Mouse (Mus musculus) limb, embryonic 12.5 days (tissue): ENCODE results near the gene Rbms3. TPM values are rescaled to one million over a fixed set of nuclear protein-coding genes. Genes with fewer than 3 reads are reported as not detected.

Source experiments
- ATAC-seq: fragments of 200-750 bp; cut with Nextera tagmentation; 2 replicates; pipeline ENCODE4 v1.8.0; 2017; ENCODE audit warnings: low read depth, moderate TSS enrichment; ENCODE audit not compliant: insufficient number of reproducible peaks, insufficient read depth, low FRiP score, low TSS enrichment
- H3K27ac ChIP-seq: fragments of 300-500 bp; sonication (generic); 2 replicates; pipeline ENCODE4 v1.5.1; 2016; ENCODE audit warnings: mild to moderate bottlenecking, moderate library complexity
- H3K27me3 ChIP-seq: fragments of 300-500 bp; sonication (generic); 2 replicates; pipeline ENCODE4 v1.6.1; 2016; ENCODE audit warnings: mild to moderate bottlenecking, moderate library complexity
- H3K36me3 ChIP-seq: fragments of 300-500 bp; sonication (generic); 2 replicates; pipeline ENCODE4 v1.6.1; 2016; ENCODE audit warnings: mild to moderate bottlenecking, moderate library complexity
- H3K4me1 ChIP-seq: fragments of 300-500 bp; sonication (generic); replicated peaks from 2 replicates; pipeline ENCODE4 v1.6.1; 2016
- H3K4me2 ChIP-seq: fragments of 300-500 bp; sonication (generic); 2 replicates; pipeline ENCODE4 v1.6.1; 2016; ENCODE audit warnings: mild to moderate bottlenecking, moderate library complexity
- H3K4me3 ChIP-seq: fragments of 300-500 bp; sonication (generic); replicated peaks from 2 replicates; pipeline ENCODE4 v1.5.1; 2016; ENCODE audit warnings: mild to moderate bottlenecking
- H3K9ac ChIP-seq: fragments of 300-500 bp; sonication (generic); replicated peaks from 2 replicates; pipeline ENCODE4 v1.6.1; 2016; ENCODE audit warnings: mild to moderate bottlenecking, moderate library complexity
- H3K9me3 ChIP-seq: fragments of 300-500 bp; sonication (generic); 2 replicates; pipeline ENCODE4 v1.6.1; 2016; ENCODE audit warnings: mild to moderate bottlenecking, moderate library complexity
- WGBS: fragments of 180-500 bp; shearing (Covaris S2); methylation state at CpG from one replicate; pipeline ENCODE4 v1.1.7; 2016; 5-methylcytosine and 5-hydroxymethylcytosine counted together
- polyA plus RNA-seq: library from polyadenylated mRNA; unstranded; fragments of >200 nt; fragmentation: Nextera tagmentation; extraction: Ambion mirVana; gene quantifications from 2 replicates; pipeline ENCODE4 v1.2.1, GENCODE M21; 2016

Rbms3 gene
- polyA plus RNA-seq, 1 experiment from 2014 or later: 74.3 TPM

DNA sequence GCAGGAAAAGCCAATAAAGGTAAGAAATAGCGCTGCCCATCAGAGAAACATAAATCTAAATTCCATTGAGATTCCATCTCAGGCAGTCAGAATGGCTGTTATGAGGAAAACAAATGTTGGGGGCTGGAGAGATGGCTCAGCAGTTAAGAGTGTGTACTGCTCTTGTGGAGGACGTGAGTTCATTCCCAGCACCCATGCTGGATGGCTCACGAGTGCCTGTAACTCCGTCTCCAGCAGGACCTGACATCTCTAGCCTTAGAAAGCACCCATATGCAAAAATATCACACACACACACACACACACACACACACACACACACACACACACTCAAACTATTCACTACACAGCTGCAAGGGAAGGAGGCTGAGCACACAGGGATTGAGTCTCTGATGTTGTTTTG, 1083.6 kb downstream of the Rbms3 start:
- Histone ChIP-seq H3K27ac (no peak overlapping the region), H3K9ac (no peak overlapping the region), H3K36me3 (no peaks in the 10 kb centered on the region), H3K9me3 (no peaks in the 10 kb centered on the region), H3K4me2 (no peak overlapping the region), H3K4me1 (0 out of 2 replicates have a peak, but pooled peaks cover 9% of the 10 kb centered on the region), H3K4me3 (no peak overlapping the region), H3K27me3 (no peaks in the 10 kb centered on the region)
- 74% methylated on average over 4 of the region's 4 CpGs for whole genome bisulfite sequencing
- ATAC-seq: no peak

DNA sequence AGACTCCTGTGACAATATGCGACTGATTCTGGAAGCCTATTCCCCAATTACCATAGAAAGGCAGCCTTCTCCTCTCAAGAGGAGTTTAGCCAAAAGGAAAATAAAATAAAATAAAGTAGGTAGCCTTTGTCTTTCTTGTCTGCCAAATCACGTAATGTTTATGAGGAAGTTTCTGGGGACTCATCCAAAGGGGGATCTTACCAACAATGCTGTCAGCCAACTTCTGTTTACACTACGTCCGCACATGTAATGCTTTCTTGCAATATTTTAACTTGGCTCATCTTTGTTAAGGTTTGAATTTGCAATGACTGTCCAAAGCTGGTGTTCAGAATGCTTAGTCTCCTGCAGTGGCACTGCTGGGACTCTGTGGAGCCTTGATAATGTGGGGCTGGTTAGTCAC, 1086.9 kb downstream of the Rbms3 start:
- Histone ChIP-seq H3K9me3 (no peaks in the 10 kb centered on the region), H3K27me3 (no peaks in the 10 kb centered on the region), H3K27ac (no peak overlapping the region), H3K36me3 (no peaks in the 10 kb centered on the region), H3K4me2 (no peak overlapping the region), H3K4me1 (0 out of 2 replicates have a peak, but pooled peaks cover 5% of the 10 kb centered on the region), H3K9ac (no peak overlapping the region), H3K4me3 (no peak overlapping the region)
- 84% methylated on average over 4 of the region's 4 CpGs for WGBS
- no peak for ATAC-seq

DNA sequence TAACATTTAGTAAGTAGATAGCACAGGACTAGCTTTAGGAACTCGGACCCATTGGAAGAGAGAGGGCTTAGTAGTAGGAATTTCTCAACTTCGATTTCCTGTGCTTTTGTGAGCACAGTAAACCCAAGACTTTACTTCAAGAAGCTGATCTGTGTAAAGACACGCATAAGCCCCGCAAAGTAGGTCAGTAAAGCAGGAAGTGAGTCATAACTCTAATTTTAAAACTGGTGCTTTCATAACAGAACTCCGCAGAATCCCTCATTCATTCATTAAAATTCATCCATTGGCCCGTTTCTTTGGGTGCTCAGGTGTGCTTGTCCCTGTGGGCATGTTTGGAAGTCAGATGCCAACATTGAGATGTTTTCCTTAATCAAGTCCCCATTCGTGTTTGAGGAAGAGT, 1087.7 kb downstream of the Rbms3 start:
- Histone ChIP-seq H3K27ac (no peak overlapping the region), H3K4me2 (no peak overlapping the region), H3K4me3 (no peak overlapping the region), H3K27me3 (no peaks in the 10 kb centered on the region), H3K9ac (no peak overlapping the region), H3K4me1 (0 out of 2 replicates have a peak, but pooled peaks cover 5% of the 10 kb centered on the region), H3K36me3 (no peaks in the 10 kb centered on the region), H3K9me3 (no peaks in the 10 kb centered on the region)
- ATAC-seq: no peak
- WGBS: 79% methylated on average over 7 of the region's 7 CpGs

DNA sequence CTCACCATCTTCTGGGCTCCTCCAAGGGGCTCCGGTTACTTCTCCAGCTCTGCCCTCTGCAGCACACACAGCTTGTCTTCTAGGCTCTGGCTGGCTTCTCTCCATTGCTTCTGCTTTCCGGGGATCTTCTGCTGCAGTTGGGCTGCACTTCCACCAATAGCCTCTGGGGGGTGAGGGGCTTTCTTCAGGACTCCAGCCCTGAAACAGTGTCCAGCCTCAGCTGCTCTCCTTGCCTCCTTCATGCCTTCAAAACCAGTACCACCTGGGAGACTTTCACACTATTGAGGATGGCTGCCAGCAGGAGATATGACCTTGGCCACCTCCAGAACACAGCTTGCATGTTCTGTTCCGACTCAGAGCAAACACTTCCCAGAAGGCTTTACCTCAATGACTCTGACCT, 1094.0 kb downstream of the Rbms3 start:
- WGBS: 67% methylated on average over 3 of the region's 3 CpGs
- no peak overlapping the region for H3K4me3 ChIP-seq
- no peak overlapping the region for H3K9ac ChIP-seq
- no peak overlapping the region for H3K4me2 ChIP-seq
- H3K9me3 ChIP-seq: peaks cover 6% of the 10 kb centered on the region; the same call in 1 of the 2 replicates
- H3K27ac ChIP-seq: no peak overlapping the region
- no peaks in the 10 kb centered on the region for H3K4me1 ChIP-seq
- no peaks in the 10 kb centered on the region for H3K27me3 ChIP-seq
- no peaks in the 10 kb centered on the region for H3K36me3 ChIP-seq
- no peak for ATAC-seq

DNA sequence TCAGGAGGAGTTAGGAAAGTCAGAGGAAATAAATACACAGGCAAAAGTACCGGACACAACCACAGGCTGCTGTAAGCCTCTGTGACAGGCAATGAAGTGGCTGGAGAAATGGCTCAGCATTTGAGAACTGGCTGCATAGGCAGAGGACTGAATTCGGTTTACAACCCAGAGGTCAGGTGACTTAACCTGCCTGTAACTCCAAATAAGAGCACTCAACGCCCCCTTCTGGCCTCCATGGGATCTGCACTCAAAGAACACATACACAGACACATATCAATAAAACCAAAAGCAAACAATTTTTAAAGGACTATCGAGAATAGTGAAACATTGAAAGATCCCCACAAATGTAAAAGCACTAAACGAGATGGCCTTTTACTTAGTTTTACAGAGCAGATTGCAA, 1096.3 kb downstream of the Rbms3 start:
- Histone ChIP-seq H3K4me2 (no peak overlapping the region), H3K27me3 (no peaks in the 10 kb centered on the region), H3K4me1 (no peaks in the 10 kb centered on the region), H3K27ac (no peak overlapping the region), H3K4me3 (no peak overlapping the region), H3K9ac (no peak overlapping the region), H3K36me3 (no peaks in the 10 kb centered on the region), H3K9me3 (peaks cover 10% of the 10 kb centered on the region; the same call in 1 of the 2 replicates)
- ATAC-seq: no peak
- WGBS: 80% methylated on average over 5 of the region's 5 CpGs

DNA sequence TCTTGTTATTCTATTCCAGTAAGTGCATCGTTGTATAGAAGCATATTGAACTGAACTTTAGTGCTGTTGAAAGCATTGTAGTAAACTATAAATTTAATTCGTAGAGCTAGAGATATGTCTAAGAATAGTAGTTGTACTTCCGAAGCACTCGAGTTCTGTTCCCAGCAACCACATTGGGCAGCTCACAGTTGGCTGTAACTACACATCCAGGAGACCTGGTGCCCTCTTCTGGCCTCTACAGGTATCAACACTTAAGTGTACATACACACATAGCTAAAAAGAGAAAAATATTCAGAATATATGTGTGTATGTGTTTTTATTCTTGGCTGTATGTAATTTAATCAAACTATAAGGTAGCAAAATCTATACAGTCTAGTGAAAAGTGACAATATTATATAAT, 1098.6 kb downstream of the Rbms3 start:
- Histone ChIP-seq H3K9ac (no peak overlapping the region), H3K27ac (no peak overlapping the region), H3K4me3 (no peak overlapping the region), H3K36me3 (no peaks in the 10 kb centered on the region), H3K27me3 (no peaks in the 10 kb centered on the region), H3K4me1 (no peaks in the 10 kb centered on the region), H3K4me2 (no peak overlapping the region), H3K9me3 (peaks cover 13% of the 10 kb centered on the region; the same call in 1 of the 2 replicates)
- ATAC-seq: no peak
- 92% methylated on average over 4 of the region's 4 CpGs for WGBS

DNA sequence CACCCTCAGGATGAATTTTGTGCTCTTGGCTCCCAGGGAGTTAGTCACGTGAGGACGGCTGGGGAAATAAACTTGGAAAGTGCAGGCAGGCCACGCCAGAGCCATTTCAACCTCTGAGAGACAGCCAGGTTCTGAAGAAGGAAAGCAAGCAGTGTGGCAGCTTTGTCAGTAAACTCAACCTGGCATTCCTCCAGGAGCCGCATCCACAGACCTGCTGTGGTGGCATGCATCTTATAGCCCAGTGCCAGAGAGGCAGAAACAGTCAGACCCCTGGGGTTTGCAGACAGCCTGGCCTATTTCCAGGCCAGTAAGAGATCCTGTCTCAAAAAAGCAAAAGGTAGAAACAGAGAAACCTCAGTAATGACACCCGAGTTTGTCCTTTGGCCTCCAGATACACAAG, 1105.3 kb downstream of the Rbms3 start:
- Histone ChIP-seq H3K36me3 (no peaks in the 10 kb centered on the region), H3K9me3 (0 out of 2 replicates have a peak, but pooled peaks cover 7% of the 10 kb centered on the region), H3K4me1 (peaks cover 9% of the 10 kb centered on the region; the same call in 1 of the 2 replicates), H3K27ac (no peak overlapping the region), H3K4me3 (no peak overlapping the region), H3K27me3 (no peaks in the 10 kb centered on the region), H3K9ac (no peak overlapping the region), H3K4me2 (no peak overlapping the region)
- no peak for ATAC-seq
- 66% methylated on average over 5 of the region's 5 CpGs for WGBS
